Mouse (Mus musculus) left cerebral cortex, postnatal 10 days (tissue): ENCODE results near the gene Fars2. TPM values are rescaled to one million over a fixed set of nuclear protein-coding genes. Genes with fewer than 3 reads are reported as not detected.
"Not testable (repeated sequence)": the region's sequence is repeated elsewhere in the genome, so short reads cannot be mapped to it uniquely, and the experiment has no call there.

ENCODE experiments used
- DNase-seq, 2 experiments: peaks; one replicate each; pipeline ENCODE4 v3.0.0; 2021 to 2022; ENCODE audit warnings: low spot score in 2 of 2, mixed read lengths in 1 of 2; ENCODE audit errors: extremely low spot score in 1 of 2
- intact Hi-C: fragments of 180-260 bp; cut with DNase I; formaldehyde crosslinking; loops from one replicate; pipeline ENCODE4 v1.15.1; 2025
- total RNA-seq, 2 experiments: library from RNA; stranded (reverse); gene quantifications; 2 replicates each; pipeline ENCODE4 v1.2.3; 2021

Fars2 gene
- total RNA-seq, 2 experiments from 2014 or later = 31.1 to 37.6 TPM

- DNase-seq = no peak
- intact Hi-C loops = no loop called here
Measured at GRCm38 (mm10) chr13:36131992-36132649, 14.9 kb downstream of the Fars2 start.

GRCm38 (mm10) chr13:36139703-36140102 lies 22.5 kb downstream of the Fars2 start:
- DNase-seq = no peak
- intact Hi-C loops = no loop called here

GRCm38 (mm10) chr13:36140247-36141016 lies 23.2 kb downstream of the Fars2 start:
- no peak for DNase-seq
- intact Hi-C loops = no loop called here

- DNase-seq = no peak
- intact Hi-C loops = no loop called here
Measured at GRCm38 (mm10) chr13:36145601-36146000, 28.4 kb downstream of the Fars2 start.

- DNase-seq = no peak
- intact Hi-C loops = no loop called here
Measured at GRCm38 (mm10) chr13:36149175-36149939, 32.1 kb downstream of the Fars2 start.

- no peak for DNase-seq
- intact Hi-C loops = no loop called here
Measured at GRCm38 (mm10) chr13:36150272-36150671, 33.1 kb downstream of the Fars2 start.

- no peak for DNase-seq
- intact Hi-C loops = no loop called here
Measured at GRCm38 (mm10) chr13:36152728-36153498, 35.7 kb downstream of the Fars2 start.

GRCm38 (mm10) chr13:36156340-36156931 lies 39.2 kb downstream of the Fars2 start:
- no peak for DNase-seq

GRCm38 (mm10) chr13:36163411-36163810 lies 46.2 kb downstream of the Fars2 start:
- intact Hi-C loops = no loop called here

More at GRCm38 (mm10) chr13:36156340-36156931, 39.2 kb downstream of the Fars2 start:
- intact Hi-C loops = no loop called here

GRCm38 (mm10) chr13:36163898-36164297 lies 46.7 kb downstream of the Fars2 start:
- DNase-seq = no peak

More at GRCm38 (mm10) chr13:36163411-36163810, 46.2 kb downstream of the Fars2 start:
- DNase-seq = no peak

GRCm38 (mm10) chr13:36172981-36173380 lies 55.8 kb downstream of the Fars2 start:
- DNase-seq, intact Hi-C loops: not testable (repeated sequence)

More at GRCm38 (mm10) chr13:36163898-36164297, 46.7 kb downstream of the Fars2 start:
- intact Hi-C loops = no loop called here

GRCm38 (mm10) chr13:36174101-36174500 lies 56.9 kb downstream of the Fars2 start:
- no peak for DNase-seq
- intact Hi-C loops = no loop called here

- intact Hi-C loops = no loop called here
- DNase-seq = no peak
Measured at GRCm38 (mm10) chr13:36174772-36175171, 57.6 kb downstream of the Fars2 start.

- intact Hi-C loops = no loop called here
- DNase-seq = no peak
Measured at GRCm38 (mm10) chr13:36181231-36181630, 64.0 kb downstream of the Fars2 start.

- intact Hi-C loops = no loop called here
- no peak for DNase-seq
Measured at GRCm38 (mm10) chr13:36190577-36190976, 73.4 kb downstream of the Fars2 start.

GRCm38 (mm10) chr13:36193484-36194113 lies 76.4 kb downstream of the Fars2 start:
- DNase-seq = no peak
- intact Hi-C loops = no loop called here

GRCm38 (mm10) chr13:36199288-36199687 lies 82.1 kb downstream of the Fars2 start:
- no peak for DNase-seq
- intact Hi-C loops = no loop called here

- DNase-seq = no peak
- intact Hi-C loops = no loop called here
Measured at GRCm38 (mm10) chr13:36200453-36200852, 83.2 kb downstream of the Fars2 start.
